Mouse (Mus musculus): Measurements from ENCODE around the gene Itpkb. TPM values are rescaled to one million over a fixed set of nuclear protein-coding genes. Genes with fewer than 3 reads are reported as not detected.
A peak's percentile ranks its signal among the peaks of the same experiment; 100 is the strongest.

Itpkb gene
- polyA plus RNA-seq, 1 experiment from 2014 or later: 8.4 TPM

GRCm38 (mm10) chr1:180288872-180289468 lies 41.3 kb upstream of the Itpkb start:
- 56% methylated on average over 7 of the region's 7 CpGs for WGBS

GRCm38 (mm10) chr1:180289788-180290187 lies 40.5 kb upstream of the Itpkb start:
- 59% methylated on average over 5 of the region's 5 CpGs for WGBS
- H3K4me3 ChIP-seq (ENCODE audit: low read depth, low read length): no peak overlapping the region
- no peaks in the 10 kb centered on the region for H3K36me3 ChIP-seq (ENCODE audit: insufficient read depth, low read length)
- 0 out of 2 replicates have a peak overlapping the region, but pooled peaks have one; percentile 3 for H3K4me2 ChIP-seq (replicated peaks; ENCODE audit: low read depth, low read length)
- no peaks in the 10 kb centered on the region for H3K9me3 ChIP-seq (ENCODE audit: low read length)
- no peak for ATAC-seq
- TF ChIP-seq CTCF (IDR thresholded peaks at IDR 0.05) (no peak), EP300 (IDR thresholded peaks at IDR 0.05) (no peak)
- H3K9ac ChIP-seq (replicated peaks; ENCODE audit: low read depth): no peak overlapping the region
- peaks cover 6% of the 10 kb centered on the region; the same call in 1 of the 2 replicates for H3K4me1 ChIP-seq (ENCODE audit: insufficient read depth, low read depth, low read length)
- H3K27me3 ChIP-seq (replicated peaks; ENCODE audit: insufficient read depth, low read length): no peaks in the 10 kb centered on the region
- no peak for DNase-seq (ENCODE audit: low spot score)
- H3K27ac ChIP-seq (ENCODE audit: low read length): no peak overlapping the region

More at GRCm38 (mm10) chr1:180288872-180289468, 41.3 kb upstream of the Itpkb start:
- H3K4me2 ChIP-seq (replicated peaks; ENCODE audit: low read depth, low read length): no peak overlapping the region
- no peaks in the 10 kb centered on the region for H3K36me3 ChIP-seq (ENCODE audit: insufficient read depth, low read length)
- H3K4me1 ChIP-seq (ENCODE audit: insufficient read depth, low read depth, low read length): peaks cover 6% of the 10 kb centered on the region; the same call in 1 of the 2 replicates
- H3K27me3 ChIP-seq (replicated peaks; ENCODE audit: insufficient read depth, low read length): no peaks in the 10 kb centered on the region
- ATAC-seq: peak; percentile 76
- H3K9ac ChIP-seq (replicated peaks; ENCODE audit: low read depth): no peak overlapping the region
- H3K27ac ChIP-seq (ENCODE audit: low read length): no peak overlapping the region
- H3K4me3 ChIP-seq (ENCODE audit: low read depth, low read length): no peak overlapping the region
- TF ChIP-seq EP300 (IDR thresholded peaks at IDR 0.05): peak; percentile 43; the same call in 1 of the 2 replicates
- TF ChIP-seq CTCF (IDR thresholded peaks at IDR 0.05): no peak
- peak; percentile 63 for DNase-seq (ENCODE audit: low spot score)
- H3K9me3 ChIP-seq (ENCODE audit: low read length): no peaks in the 10 kb centered on the region

GRCm38 (mm10) chr1:180290358-180290757 lies 39.9 kb upstream of the Itpkb start:
- Histone ChIP-seq H3K9me3 (ENCODE audit: low read length) (no peaks in the 10 kb centered on the region), H3K9ac (replicated peaks; ENCODE audit: low read depth) (no peak overlapping the region), H3K27ac (ENCODE audit: low read length) (no peak overlapping the region), H3K4me3 (ENCODE audit: low read depth, low read length) (no peak overlapping the region), H3K36me3 (ENCODE audit: insufficient read depth, low read length) (no peaks in the 10 kb centered on the region), H3K4me1 (ENCODE audit: insufficient read depth, low read depth, low read length) (peaks cover 6% of the 10 kb centered on the region; the same call in 1 of the 2 replicates), H3K4me2 (replicated peaks; ENCODE audit: low read depth, low read length) (no peak overlapping the region), H3K27me3 (replicated peaks; ENCODE audit: insufficient read depth, low read length) (no peaks in the 10 kb centered on the region)
- 77% methylated on average over 4 of the region's 4 CpGs for WGBS
- DNase-seq (ENCODE audit: low spot score) (no peak), ATAC-seq (no peak)
- no peak for TF ChIP-seq CTCF (IDR thresholded peaks at IDR 0.05)
- TF ChIP-seq EP300 (IDR thresholded peaks at IDR 0.05): no peak

GRCm38 (mm10) chr1:180296088-180296487 lies 34.2 kb upstream of the Itpkb start:
- no peak overlapping the region for H3K4me2 ChIP-seq (replicated peaks; ENCODE audit: low read depth, low read length)
- no peak overlapping the region for H3K9ac ChIP-seq (replicated peaks; ENCODE audit: low read depth)
- no peak for DNase-seq (ENCODE audit: low spot score)
- no peaks in the 10 kb centered on the region for H3K27me3 ChIP-seq (replicated peaks; ENCODE audit: insufficient read depth, low read length)
- H3K36me3 ChIP-seq (ENCODE audit: insufficient read depth, low read length): no peaks in the 10 kb centered on the region
- no peaks in the 10 kb centered on the region for H3K4me1 ChIP-seq (ENCODE audit: insufficient read depth, low read depth, low read length)
- ATAC-seq: no peak
- no peak for TF ChIP-seq CTCF (IDR thresholded peaks at IDR 0.05)
- TF ChIP-seq EP300 (IDR thresholded peaks at IDR 0.05): no peak
- 68% methylated on average over 9 of the region's 9 CpGs for WGBS
- H3K27ac ChIP-seq (ENCODE audit: low read length): peak overlapping the region; percentile 27
- H3K9me3 ChIP-seq (ENCODE audit: low read length): no peaks in the 10 kb centered on the region
- H3K4me3 ChIP-seq (ENCODE audit: low read depth, low read length): no peak overlapping the region

- no peaks in the 10 kb centered on the region for H3K36me3 ChIP-seq (ENCODE audit: insufficient read depth, low read length)
- no peak overlapping the region for H3K27ac ChIP-seq (ENCODE audit: low read length)
- TF ChIP-seq EP300 (IDR thresholded peaks at IDR 0.05) (no peak), CTCF (IDR thresholded peaks at IDR 0.05) (no peak)
- no peaks in the 10 kb centered on the region for H3K9me3 ChIP-seq (ENCODE audit: low read length)
- H3K27me3 ChIP-seq (replicated peaks; ENCODE audit: insufficient read depth, low read length): no peaks in the 10 kb centered on the region
- H3K4me3 ChIP-seq (ENCODE audit: low read depth, low read length): no peak overlapping the region
- 89% methylated on average over 4 of the region's 4 CpGs for WGBS
- H3K4me2 ChIP-seq (replicated peaks; ENCODE audit: low read depth, low read length): no peak overlapping the region
- H3K4me1 ChIP-seq (ENCODE audit: insufficient read depth, low read depth, low read length): peaks cover 11% of the 10 kb centered on the region
- ATAC-seq (no peak), DNase-seq (ENCODE audit: low spot score) (no peak)
- no peak overlapping the region for H3K9ac ChIP-seq (replicated peaks; ENCODE audit: low read depth)
These were observed 30.6 kb upstream of the Itpkb start for GRCm38 (mm10) chr1:180299697-180300096.

GRCm38 (mm10) chr1:180300292-180300691 lies 30.0 kb upstream of the Itpkb start:
- Histone ChIP-seq H3K4me3 (ENCODE audit: low read depth, low read length) (no peak overlapping the region), H3K4me2 (replicated peaks; ENCODE audit: low read depth, low read length) (no peak overlapping the region), H3K9me3 (ENCODE audit: low read length) (no peaks in the 10 kb centered on the region), H3K36me3 (ENCODE audit: insufficient read depth, low read length) (no peaks in the 10 kb centered on the region), H3K4me1 (ENCODE audit: insufficient read depth, low read depth, low read length) (peaks cover 11% of the 10 kb centered on the region), H3K9ac (replicated peaks; ENCODE audit: low read depth) (no peak overlapping the region), H3K27ac (ENCODE audit: low read length) (no peak overlapping the region), H3K27me3 (replicated peaks; ENCODE audit: insufficient read depth, low read length) (no peaks in the 10 kb centered on the region)
- 87% methylated on average over 4 of the region's 4 CpGs for WGBS
- no peak for DNase-seq (ENCODE audit: low spot score)
- TF ChIP-seq EP300 (IDR thresholded peaks at IDR 0.05) (no peak), CTCF (IDR thresholded peaks at IDR 0.05) (no peak)
- no peak for ATAC-seq

Data from lung, postnatal 0 days (tissue).